Mouse (Mus musculus): Measurements from ENCODE around the gene Sap18b. TPM values are rescaled to one million over a fixed set of nuclear protein-coding genes. Genes with fewer than 3 reads are reported as not detected.

Sap18b gene
- polyA plus RNA-seq, 1 experiment, result 12.3 TPM

GRCm38 (mm10) chr8:95835891-95836290, 10.7 kb downstream of the Sap18b start:
- Histone ChIP-seq H3K4me1 (ENCODE audit: control insufficient read depth) (peaks cover 21% of the 10 kb centered on the region), H3K27me3 (ENCODE audit: control insufficient read depth) (no peaks in the 10 kb centered on the region), H3K4me3 (replicated peaks) (no peak overlapping the region), H3K9me3 (ENCODE audit: control insufficient read depth, low read length) (no peaks in the 10 kb centered on the region), H3K36me3 (ENCODE audit: control insufficient read depth) (peaks cover 12% of the 10 kb centered on the region; the same call in 1 of the 2 replicates)
- no peak for TF ChIP-seq GATA1 (IDR thresholded peaks at IDR 0.05; ENCODE audit: low read length)
- TF ChIP-seq TAL1 (IDR thresholded peaks at IDR 0.05; ENCODE audit: low read length), result no peak

- peaks cover 20% of the 10 kb centered on the region for H3K4me1 ChIP-seq (ENCODE audit: control insufficient read depth)
- no peak for TF ChIP-seq GATA1 (IDR thresholded peaks at IDR 0.05; ENCODE audit: low read length)
- no peak for TF ChIP-seq TAL1 (IDR thresholded peaks at IDR 0.05; ENCODE audit: low read length)
- H3K27me3 ChIP-seq (ENCODE audit: control insufficient read depth), result no peaks in the 10 kb centered on the region
- H3K4me3 ChIP-seq (replicated peaks), result no peak overlapping the region
- no peaks in the 10 kb centered on the region for H3K9me3 ChIP-seq (ENCODE audit: control insufficient read depth, low read length)
- H3K36me3 ChIP-seq (ENCODE audit: control insufficient read depth), result peaks cover 19% of the 10 kb centered on the region
Measured at GRCm38 (mm10) chr8:95837266-95837665, 12.1 kb downstream of the Sap18b start.

GRCm38 (mm10) chr8:95839289-95839688, 14.1 kb downstream of the Sap18b start:
- Histone ChIP-seq H3K4me3 (replicated peaks) (no peak overlapping the region), H3K9me3 (ENCODE audit: control insufficient read depth, low read length) (no peaks in the 10 kb centered on the region), H3K4me1 (ENCODE audit: control insufficient read depth) (no peaks in the 10 kb centered on the region), H3K27me3 (ENCODE audit: control insufficient read depth) (no peaks in the 10 kb centered on the region), H3K36me3 (ENCODE audit: control insufficient read depth) (peaks cover 34% of the 10 kb centered on the region)
- TF ChIP-seq GATA1 (IDR thresholded peaks at IDR 0.05; ENCODE audit: low read length), result no peak
- TF ChIP-seq TAL1 (IDR thresholded peaks at IDR 0.05; ENCODE audit: low read length), result no peak

GRCm38 (mm10) chr8:95841436-95841835, 16.3 kb downstream of the Sap18b start:
- no peak overlapping the region for H3K4me3 ChIP-seq (replicated peaks)
- no peaks in the 10 kb centered on the region for H3K27me3 ChIP-seq (ENCODE audit: control insufficient read depth)
- peaks cover 50% of the 10 kb centered on the region for H3K36me3 ChIP-seq (ENCODE audit: control insufficient read depth)
- H3K9me3 ChIP-seq (ENCODE audit: control insufficient read depth, low read length), result no peaks in the 10 kb centered on the region
- TF ChIP-seq GATA1 (IDR thresholded peaks at IDR 0.05; ENCODE audit: low read length), result no peak
- no peak for TF ChIP-seq TAL1 (IDR thresholded peaks at IDR 0.05; ENCODE audit: low read length)
- H3K4me1 ChIP-seq (ENCODE audit: control insufficient read depth), result no peaks in the 10 kb centered on the region

GRCm38 (mm10) chr8:95843968-95844367, 18.8 kb downstream of the Sap18b start:
- peaks cover 6% of the 10 kb centered on the region for H3K4me1 ChIP-seq (ENCODE audit: control insufficient read depth)
- no peaks in the 10 kb centered on the region for H3K27me3 ChIP-seq (ENCODE audit: control insufficient read depth)
- H3K9me3 ChIP-seq (ENCODE audit: control insufficient read depth, low read length), result no peaks in the 10 kb centered on the region
- no peak for TF ChIP-seq GATA1 (IDR thresholded peaks at IDR 0.05; ENCODE audit: low read length)
- TF ChIP-seq TAL1 (IDR thresholded peaks at IDR 0.05; ENCODE audit: low read length), result no peak
- no peak overlapping the region for H3K4me3 ChIP-seq (replicated peaks)
- H3K36me3 ChIP-seq (ENCODE audit: control insufficient read depth), result peaks cover 49% of the 10 kb centered on the region

- no peaks in the 10 kb centered on the region for H3K27me3 ChIP-seq (ENCODE audit: control insufficient read depth)
- H3K9me3 ChIP-seq (ENCODE audit: control insufficient read depth, low read length), result no peaks in the 10 kb centered on the region
- TF ChIP-seq TAL1 (IDR thresholded peaks at IDR 0.05; ENCODE audit: low read length) (no peak), GATA1 (IDR thresholded peaks at IDR 0.05; ENCODE audit: low read length) (no peak)
- peaks cover 45% of the 10 kb centered on the region for H3K36me3 ChIP-seq (ENCODE audit: control insufficient read depth)
- H3K4me3 ChIP-seq (replicated peaks), result no peak overlapping the region
- H3K4me1 ChIP-seq (ENCODE audit: control insufficient read depth), result peaks cover 6% of the 10 kb centered on the region
Measured at GRCm38 (mm10) chr8:95845026-95845425, 19.9 kb downstream of the Sap18b start.

GRCm38 (mm10) chr8:95848061-95848551, 23.0 kb downstream of the Sap18b start:
- TF ChIP-seq GATA1 (IDR thresholded peaks at IDR 0.05; ENCODE audit: low read length) (no peak), TAL1 (IDR thresholded peaks at IDR 0.05; ENCODE audit: low read length) (no peak)
- peaks cover 30% of the 10 kb centered on the region for H3K36me3 ChIP-seq (ENCODE audit: control insufficient read depth)
- peaks cover 18% of the 10 kb centered on the region for H3K4me1 ChIP-seq (ENCODE audit: control insufficient read depth)
- no peak overlapping the region for H3K4me3 ChIP-seq (replicated peaks)
- no peaks in the 10 kb centered on the region for H3K27me3 ChIP-seq (ENCODE audit: control insufficient read depth)
- H3K9me3 ChIP-seq (ENCODE audit: control insufficient read depth, low read length), result no peaks in the 10 kb centered on the region

- no peaks in the 10 kb centered on the region for H3K27me3 ChIP-seq (ENCODE audit: control insufficient read depth)
- H3K4me3 ChIP-seq (replicated peaks), result no peak overlapping the region
- H3K36me3 ChIP-seq (ENCODE audit: control insufficient read depth), result peaks cover 23% of the 10 kb centered on the region
- no peak for TF ChIP-seq GATA1 (IDR thresholded peaks at IDR 0.05; ENCODE audit: low read length)
- no peak for TF ChIP-seq TAL1 (IDR thresholded peaks at IDR 0.05; ENCODE audit: low read length)
- peaks cover 24% of the 10 kb centered on the region for H3K4me1 ChIP-seq (ENCODE audit: control insufficient read depth)
- no peaks in the 10 kb centered on the region for H3K9me3 ChIP-seq (ENCODE audit: control insufficient read depth, low read length)
Measured at GRCm38 (mm10) chr8:95848734-95849464, 23.8 kb downstream of the Sap18b start.

- TF ChIP-seq TAL1 (IDR thresholded peaks at IDR 0.05; ENCODE audit: low read length) (no peak), GATA1 (IDR thresholded peaks at IDR 0.05; ENCODE audit: low read length) (no peak)
- Histone ChIP-seq H3K36me3 (ENCODE audit: control insufficient read depth) (peaks cover 14% of the 10 kb centered on the region), H3K27me3 (ENCODE audit: control insufficient read depth) (no peaks in the 10 kb centered on the region), H3K4me1 (ENCODE audit: control insufficient read depth) (peaks cover 24% of the 10 kb centered on the region), H3K9me3 (ENCODE audit: control insufficient read depth, low read length) (no peaks in the 10 kb centered on the region), H3K4me3 (replicated peaks) (no peak overlapping the region)
Measured at GRCm38 (mm10) chr8:95850326-95850725, 25.2 kb downstream of the Sap18b start.
